Mouse (Mus musculus): Measurements from ENCODE around the gene Slc34a2. TPM values are rescaled to one million over a fixed set of nuclear protein-coding genes. Genes with fewer than 3 reads are reported as not detected.

The Slc34a2 gene
- total and polyA plus RNA-seq, 2 experiments from 2014 or later = 0.10 TPM; not detected in 1

GRCm38 (mm10) chr5:53108668-53109067 lies 70.8 kb downstream of the Slc34a2 start:
- Histone ChIP-seq H3K4me1 (ENCODE audit: insufficient read depth) (no peaks in the 10 kb centered on the region), H3K9me3 (ENCODE audit: low read length) (no peaks in the 10 kb centered on the region), H3K27me3 (ENCODE audit: insufficient read depth, low read length) (no peaks in the 10 kb centered on the region), H3K27ac (ENCODE audit: low read depth, low read length) (no peak overlapping the region), H3K9ac (no peak overlapping the region), H3K4me3 (ENCODE audit: low read depth, low read length) (no peak overlapping the region), H3K36me3 (ENCODE audit: insufficient read depth) (no peaks in the 10 kb centered on the region; the same call in 1 of the 2 replicates), H3K4me2 (ENCODE audit: low read depth) (no peak overlapping the region)
- WGBS = 70% methylated on average over 1 of the region's 1 CpGs
- TF ChIP-seq CTCF (IDR thresholded peaks at IDR 0.05; ENCODE audit: low read depth) = peak; percentile 45
- ATAC-seq (0 out of 2 replicates have a peak, but pooled peaks have one; percentile 23), DNase-seq (no peak)

- H3K36me3 ChIP-seq (ENCODE audit: insufficient read depth) = no peaks in the 10 kb centered on the region; the same call in 1 of the 2 replicates
- H3K9ac ChIP-seq = no peak overlapping the region
- no peak overlapping the region for H3K27ac ChIP-seq (ENCODE audit: low read depth, low read length)
- no peaks in the 10 kb centered on the region for H3K9me3 ChIP-seq (ENCODE audit: low read length)
- H3K4me3 ChIP-seq (ENCODE audit: low read depth, low read length) = no peak overlapping the region
- no peak for TF ChIP-seq CTCF (IDR thresholded peaks at IDR 0.05; ENCODE audit: low read depth)
- no peak for DNase-seq
- H3K27me3 ChIP-seq (ENCODE audit: insufficient read depth, low read length) = no peaks in the 10 kb centered on the region
- no peak for ATAC-seq
- no peak overlapping the region for H3K4me2 ChIP-seq (ENCODE audit: low read depth)
- no peaks in the 10 kb centered on the region for H3K4me1 ChIP-seq (ENCODE audit: insufficient read depth)
- 58% methylated on average over 4 of the region's 4 CpGs for WGBS
Measured at GRCm38 (mm10) chr5:53110225-53110624, 72.3 kb downstream of the Slc34a2 start.

GRCm38 (mm10) chr5:53111036-53111435 lies 73.2 kb downstream of the Slc34a2 start:
- H3K9ac ChIP-seq = no peak overlapping the region
- no peaks in the 10 kb centered on the region for H3K27me3 ChIP-seq (ENCODE audit: insufficient read depth, low read length)
- H3K4me1 ChIP-seq (ENCODE audit: insufficient read depth) = no peaks in the 10 kb centered on the region
- peaks cover 2% of the 10 kb centered on the region; the same call in 1 of the 2 replicates for H3K36me3 ChIP-seq (ENCODE audit: insufficient read depth)
- WGBS = 31% methylated on average over 5 of the region's 5 CpGs
- no peak overlapping the region for H3K4me2 ChIP-seq (ENCODE audit: low read depth)
- H3K9me3 ChIP-seq (ENCODE audit: low read length) = no peaks in the 10 kb centered on the region
- no peak overlapping the region for H3K4me3 ChIP-seq (ENCODE audit: low read depth, low read length)
- ATAC-seq = no peak
- no peak for TF ChIP-seq CTCF (IDR thresholded peaks at IDR 0.05; ENCODE audit: low read depth)
- H3K27ac ChIP-seq (ENCODE audit: low read depth, low read length) = no peak overlapping the region
- no peak for DNase-seq

- Histone ChIP-seq H3K4me1 (ENCODE audit: insufficient read depth) (no peaks in the 10 kb centered on the region), H3K4me2 (ENCODE audit: low read depth) (no peak overlapping the region), H3K27me3 (ENCODE audit: insufficient read depth, low read length) (no peaks in the 10 kb centered on the region), H3K36me3 (ENCODE audit: insufficient read depth) (0 out of 2 replicates have a peak, but pooled peaks cover 4% of the 10 kb centered on the region), H3K9me3 (ENCODE audit: low read length) (no peaks in the 10 kb centered on the region), H3K4me3 (ENCODE audit: low read depth, low read length) (no peak overlapping the region), H3K27ac (ENCODE audit: low read depth, low read length) (no peak overlapping the region), H3K9ac (no peak overlapping the region)
- TF ChIP-seq CTCF (IDR thresholded peaks at IDR 0.05; ENCODE audit: low read depth) = peak; percentile 44
- ATAC-seq (no peak), DNase-seq (no peak)
- 94% methylated on average over 5 of the region's 5 CpGs for WGBS
Measured at GRCm38 (mm10) chr5:53112942-53113341, 75.1 kb downstream of the Slc34a2 start.

- ATAC-seq (0 out of 2 replicates have a peak, but pooled peaks have one; percentile 40), DNase-seq (no peak)
- H3K27me3 ChIP-seq (ENCODE audit: insufficient read depth, low read length) = no peaks in the 10 kb centered on the region
- H3K27ac ChIP-seq (ENCODE audit: low read depth, low read length) = no peak overlapping the region
- TF ChIP-seq CTCF (IDR thresholded peaks at IDR 0.05; ENCODE audit: low read depth) = no peak
- no peak overlapping the region for H3K4me3 ChIP-seq (ENCODE audit: low read depth, low read length)
- H3K9me3 ChIP-seq (ENCODE audit: low read length) = no peaks in the 10 kb centered on the region
- WGBS = 57% methylated on average over 12 of the region's 12 CpGs
- 0 out of 2 replicates have a peak, but pooled peaks cover 8% of the 10 kb centered on the region for H3K36me3 ChIP-seq (ENCODE audit: insufficient read depth)
- H3K4me2 ChIP-seq (ENCODE audit: low read depth) = no peak overlapping the region
- H3K4me1 ChIP-seq (ENCODE audit: insufficient read depth) = no peaks in the 10 kb centered on the region
- H3K9ac ChIP-seq = no peak overlapping the region
Measured at GRCm38 (mm10) chr5:53114616-53115267, 76.9 kb downstream of the Slc34a2 start.

GRCm38 (mm10) chr5:53118212-53118611 lies 80.3 kb downstream of the Slc34a2 start:
- no peaks in the 10 kb centered on the region for H3K27me3 ChIP-seq (ENCODE audit: insufficient read depth, low read length)
- ATAC-seq (no peak), DNase-seq (no peak)
- H3K4me2 ChIP-seq (ENCODE audit: low read depth) = no peak overlapping the region
- whole genome bisulfite sequencing = 37% methylated on average over 8 of the region's 8 CpGs
- H3K27ac ChIP-seq (ENCODE audit: low read depth, low read length) = no peak overlapping the region
- no peaks in the 10 kb centered on the region for H3K4me1 ChIP-seq (ENCODE audit: insufficient read depth)
- H3K9ac ChIP-seq = no peak overlapping the region
- H3K9me3 ChIP-seq (ENCODE audit: low read length) = no peaks in the 10 kb centered on the region
- no peak for TF ChIP-seq CTCF (IDR thresholded peaks at IDR 0.05; ENCODE audit: low read depth)
- H3K36me3 ChIP-seq (ENCODE audit: insufficient read depth) = peaks cover 8% of the 10 kb centered on the region
- no peak overlapping the region for H3K4me3 ChIP-seq (ENCODE audit: low read depth, low read length)

GRCm38 (mm10) chr5:53119689-53120088 lies 81.8 kb downstream of the Slc34a2 start:
- H3K27me3 ChIP-seq (ENCODE audit: insufficient read depth, low read length) = no peaks in the 10 kb centered on the region
- H3K9ac ChIP-seq = no peak overlapping the region
- H3K4me1 ChIP-seq (ENCODE audit: insufficient read depth) = no peaks in the 10 kb centered on the region
- DNase-seq (no peak), ATAC-seq (no peak)
- TF ChIP-seq CTCF (IDR thresholded peaks at IDR 0.05; ENCODE audit: low read depth) = no peak
- no peaks in the 10 kb centered on the region for H3K9me3 ChIP-seq (ENCODE audit: low read length)
- H3K4me2 ChIP-seq (ENCODE audit: low read depth) = no peak overlapping the region
- 13% methylated on average over 3 of the region's 3 CpGs for WGBS
- no peak overlapping the region for H3K4me3 ChIP-seq (ENCODE audit: low read depth, low read length)
- no peak overlapping the region for H3K27ac ChIP-seq (ENCODE audit: low read depth, low read length)
- H3K36me3 ChIP-seq (ENCODE audit: insufficient read depth) = peaks cover 8% of the 10 kb centered on the region

Other genes starting within 250 kb of the Slc34a2 start
- gene Anapc4, start 204.1 kb upstream of the Slc34a2 start, total RNA-seq (2014; rRNA removed) = 65.0 and 76.6 TPM in 2 replicates
- 62.7 and 78.1 TPM in 2 replicates for gene Anapc4, start 204.1 kb upstream of the Slc34a2 start, polyA plus RNA-seq (2015; fragmentation: Nextera tagmentation; extraction: Ambion mirVana)
- gene Sel1l3, start 175.8 kb downstream of the Slc34a2 start, total RNA-seq (2014; rRNA removed) = 28.7 and 28.8 TPM in 2 replicates
- 5.7 and 6.2 TPM in 2 replicates for gene Sel1l3, start 175.8 kb downstream of the Slc34a2 start, polyA plus RNA-seq (2015; fragmentation: Nextera tagmentation; extraction: Ambion mirVana)
- 45.0 and 53.1 TPM in 2 replicates for gene Smim20, start 229.0 kb downstream of the Slc34a2 start, total RNA-seq (2014; rRNA removed)
- gene Smim20, start 229.0 kb downstream of the Slc34a2 start, polyA plus RNA-seq (2015; fragmentation: Nextera tagmentation; extraction: Ambion mirVana) = 75.2 and 82.4 TPM in 2 replicates